Mouse (Mus musculus) ovary, adult 10 weeks (tissue): ENCODE data around the gene Sugt1. TPM values are rescaled to one million over a fixed set of nuclear protein-coding genes. Genes with fewer than 3 reads are reported as not detected.

Experiments used
- polyA plus RNA-seq: library from polyadenylated mRNA; stranded (reverse); fragments of 350-450 nt; fragmentation: Illumina TruSeq; extraction: RNeasy Lipid Tissue Mini Kit (QIAGEN cat#74804); gene quantifications from one replicate; pipeline ENCODE4 v1.2.3, GENCODE M21; 2014

The Sugt1 gene
- polyA plus RNA-seq, result 407 TPM

DNA sequence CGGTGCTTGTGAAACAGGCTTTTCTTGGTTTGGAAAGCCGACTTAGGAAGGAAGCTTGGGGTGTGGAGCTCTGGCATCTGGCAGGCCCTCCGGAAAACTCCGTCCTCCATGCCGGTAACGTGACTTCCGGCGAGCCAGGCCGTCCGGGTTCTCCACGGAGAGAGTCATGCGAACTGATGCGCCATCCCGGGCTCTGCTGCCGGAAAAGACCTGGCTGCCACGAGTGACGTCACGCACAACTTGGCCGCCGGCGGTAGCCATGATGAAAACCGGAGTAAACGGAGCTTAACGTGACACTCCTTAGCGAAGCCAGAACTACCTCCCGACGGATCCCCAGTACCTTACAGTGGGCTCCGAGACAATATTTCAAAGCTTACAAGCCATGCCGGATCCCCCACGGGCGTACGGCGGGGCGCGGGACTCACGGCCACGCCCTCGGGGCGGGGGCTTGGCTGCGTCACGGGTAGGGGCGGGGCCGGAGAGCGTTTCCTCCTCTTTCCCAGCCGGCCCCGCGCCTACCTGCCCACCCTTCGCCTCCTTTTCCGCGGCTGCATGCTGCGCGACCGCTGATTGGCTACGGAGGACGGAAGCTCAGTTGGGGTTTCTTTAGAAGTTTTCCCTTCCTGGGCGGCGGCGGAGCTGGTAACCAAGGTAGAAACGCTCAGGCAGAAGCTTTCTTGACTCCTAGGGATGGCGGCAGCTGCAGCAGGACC, at the start of gene Sugt1:
Gene Sugt1, plus strand, starts transcription at position 553 of the 713 bp plus-strand sequence.

DNA sequence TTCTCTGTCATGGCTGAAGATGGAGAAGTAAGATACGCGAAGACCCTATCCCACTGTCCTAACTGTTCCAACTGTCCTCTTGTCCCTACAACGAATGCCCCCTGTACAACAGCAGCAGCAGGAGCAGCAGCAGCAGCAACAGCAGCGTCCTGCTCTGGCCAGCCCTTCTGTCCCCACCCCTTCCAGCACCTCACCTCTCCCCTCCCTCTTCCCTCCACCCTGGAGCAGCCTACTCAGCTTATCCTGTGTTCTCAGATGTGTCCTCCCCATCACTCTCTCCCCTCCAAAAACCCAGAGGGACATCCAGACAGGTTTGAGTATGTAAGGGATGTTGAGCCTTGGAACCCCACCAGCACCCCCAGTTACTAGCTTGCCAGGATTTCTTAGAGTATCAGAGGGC, 74.5 kb downstream of the Sugt1 start, which contains the start of gene Cnmd:
Gene Cnmd, minus strand, starts transcription at position 170 of the 400 bp plus-strand sequence.

Other genes with a start within 250 kb of the Sugt1 start
- 78.3 TPM for gene Naa16, start 196.9 kb upstream of the Sugt1 start, polyA plus RNA-seq
- 25.7 TPM for gene Mtrf1, start 189.9 kb upstream of the Sugt1 start, polyA plus RNA-seq
- 87.9 TPM for gene Kbtbd7, start 161.2 kb upstream of the Sugt1 start, polyA plus RNA-seq
- 7.2 TPM for gene Kbtbd6, start 135.9 kb upstream of the Sugt1 start, polyA plus RNA-seq
- gene Elf1, start 106.5 kb upstream of the Sugt1 start, polyA plus RNA-seq, result 84.8 TPM
- 65.3 TPM for gene Wbp4, start 106.2 kb upstream of the Sugt1 start, polyA plus RNA-seq
- 102 TPM for gene Cnmd, start 74.5 kb downstream of the Sugt1 start, polyA plus RNA-seq
- gene Pcdh8, start 183.6 kb downstream of the Sugt1 start, polyA plus RNA-seq, result 1.2 TPM